Mouse (Mus musculus) fat pad, adult 2 months (tissue): ENCODE measurements around the gene Arrdc2.

Experiments
- DNase-seq: peaks from one replicate; pipeline ENCODE4 v3.0.0-alpha.2; 2011; ENCODE audit warnings: low read depth, low spot score; ENCODE audit errors: extremely low read depth

Arrdc2 gene

GRCm38 (mm10) chr8:70791294-70791701, 48.2 kb downstream of the Arrdc2 start:
- no peak for DNase-seq

- no peak for DNase-seq
Measured at GRCm38 (mm10) chr8:70790846-70791245, 48.7 kb downstream of the Arrdc2 start.

GRCm38 (mm10) chr8:70789046-70789445, 50.5 kb downstream of the Arrdc2 start:
- no peak for DNase-seq

GRCm38 (mm10) chr8:70787941-70788667, 51.4 kb downstream of the Arrdc2 start:
- DNase-seq = no peak

GRCm38 (mm10) chr8:70787051-70787445, 52.5 kb downstream of the Arrdc2 start:
- no peak for DNase-seq

GRCm38 (mm10) chr8:70786291-70787050, 53.0 kb downstream of the Arrdc2 start:
- DNase-seq = no peak
